Mouse (Mus musculus) cerebellum, postnatal 10 days (tissue): Measurements from ENCODE around the gene Ddx46.

Source experiments
- DNase-seq, 2 experiments: peaks; one replicate each; pipeline ENCODE4 v3.0.0; 2021; ENCODE audit warnings: mixed read lengths in 2 of 2

The Ddx46 gene

DNA sequence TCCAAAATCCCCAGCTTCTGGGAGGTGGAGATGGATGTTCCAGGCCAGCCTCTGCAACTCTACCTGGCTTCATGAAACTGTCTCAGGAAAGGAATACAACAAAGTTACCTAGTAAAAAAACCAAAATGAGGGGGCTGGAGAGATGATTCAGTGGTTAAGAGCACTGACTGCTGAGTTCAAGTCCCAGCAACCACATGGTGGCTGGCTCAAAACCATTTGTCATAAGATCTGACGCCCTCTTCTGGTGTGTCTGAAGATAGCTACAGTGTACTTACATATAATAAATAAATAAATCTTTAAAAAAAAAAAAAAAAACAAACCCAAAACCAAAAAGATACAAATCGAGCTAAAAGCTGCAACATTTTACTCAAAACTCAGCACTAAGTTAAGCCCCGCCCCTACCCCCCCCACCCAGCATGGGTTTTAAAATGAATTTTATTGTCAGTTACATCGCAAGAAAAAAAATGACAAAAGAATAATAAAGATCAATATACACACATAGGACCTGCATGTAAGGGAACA is 91.8 kb downstream of the Ddx46 start:
- peak; percentile 46 to 50 for DNase-seq

- peak; percentile 84 to 89 for DNase-seq
These were observed 92.5 kb downstream of the Ddx46 start, which contains the start of gene Pcbd2 for GRCm38 (mm10) chr13:55727120-55727838. Gene Pcbd2, plus strand, starts transcription at chr13:55727368.

DNA sequence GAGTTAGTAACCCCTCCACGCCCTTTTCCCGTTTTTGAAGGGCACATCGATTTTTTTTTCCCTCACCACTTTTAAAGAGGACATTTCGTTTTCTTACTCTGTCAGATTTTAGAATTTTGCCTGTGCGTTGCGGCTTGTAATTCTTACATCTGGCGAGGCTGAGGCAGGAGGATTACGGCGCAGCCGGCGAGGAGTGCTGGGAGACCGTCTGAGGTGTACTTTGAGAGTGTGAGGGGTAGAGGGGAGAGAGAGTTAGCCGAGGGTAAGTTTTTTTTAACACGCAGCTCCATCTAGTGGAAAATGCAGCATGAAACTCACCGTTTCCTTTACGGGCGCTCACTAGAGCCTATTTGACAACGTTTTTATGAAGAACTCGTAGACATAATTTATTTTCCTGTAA is 93.0 kb downstream of the Ddx46 start:
- peak; percentile 72 to 73 for DNase-seq

DNA sequence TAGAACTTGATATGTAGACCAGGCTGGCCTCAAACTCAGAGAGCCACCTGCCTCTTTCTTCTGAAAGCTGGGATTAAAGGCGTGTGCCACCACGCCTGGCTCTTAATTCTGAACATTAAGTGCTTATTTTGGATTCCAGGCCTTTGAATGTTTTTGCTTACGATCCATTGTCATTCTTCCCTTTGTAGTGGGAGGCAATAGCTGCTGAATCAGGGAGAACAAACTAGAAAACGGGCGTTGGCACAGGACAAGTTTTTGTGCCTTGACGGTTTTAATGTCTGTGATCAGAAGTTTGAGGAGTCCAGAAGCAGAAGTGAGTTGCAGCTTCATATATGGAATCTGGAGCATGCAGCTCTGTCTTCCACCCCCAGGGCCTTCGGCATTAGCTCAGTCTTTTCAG is 95.9 kb downstream of the Ddx46 start:
- DNase-seq = no peak
